Mouse (Mus musculus) neural tube, embryonic 15.5 days (tissue): ENCODE data around the gene Sptb. TPM values are rescaled to one million over a fixed set of nuclear protein-coding genes. Genes with fewer than 3 reads are reported as not detected.

ENCODE experiments used
- ATAC-seq: fragments of 200-750 bp; cut with Nextera tagmentation; 2 replicates; pipeline ENCODE4 v1.8.0; 2017; ENCODE audit warnings: mild to moderate bottlenecking, moderate TSS enrichment, moderate library complexity; ENCODE audit not compliant: low FRiP score
- H3K27ac ChIP-seq: fragments of 300-500 bp; sonication (generic); replicated peaks from 2 replicates; pipeline ENCODE4 v1.5.1; 2015; ENCODE audit warnings: mild to moderate bottlenecking, inconsistent platforms
- H3K27me3 ChIP-seq: fragments of 300-500 bp; sonication (generic); replicated peaks from 2 replicates; pipeline ENCODE4 v1.6.1; 2015; ENCODE audit warnings: inconsistent platforms
- H3K36me3 ChIP-seq: fragments of 300-500 bp; sonication (generic); 2 replicates; pipeline ENCODE4 v1.6.1; 2015; ENCODE audit warnings: inconsistent platforms
- H3K4me1 ChIP-seq: fragments of 300-500 bp; sonication (generic); 2 replicates; pipeline ENCODE4 v1.6.1; 2015; ENCODE audit warnings: inconsistent platforms
- H3K4me2 ChIP-seq: fragments of 300-500 bp; sonication (generic); 2 replicates; pipeline ENCODE4 v1.6.1; 2015; ENCODE audit warnings: inconsistent platforms, mild to moderate bottlenecking, moderate library complexity
- H3K4me3 ChIP-seq: fragments of 300-500 bp; sonication (generic); replicated peaks from 2 replicates; pipeline ENCODE4 v1.5.1; 2015; ENCODE audit warnings: mild to moderate bottlenecking, inconsistent platforms
- H3K9ac ChIP-seq: fragments of 300-500 bp; sonication (generic); replicated peaks from 2 replicates; pipeline ENCODE4 v1.6.1; 2015; ENCODE audit warnings: mild to moderate bottlenecking, inconsistent platforms
- H3K9me3 ChIP-seq: fragments of 300-500 bp; sonication (generic); replicated peaks from 2 replicates; pipeline ENCODE4 v1.6.1; 2016; ENCODE audit warnings: inconsistent platforms
- WGBS: fragments of 180-500 bp; shearing (Covaris S2); methylation state at CpG from one replicate; pipeline ENCODE4 v1.1.7; 2015; ENCODE audit warnings: mixed read lengths; 5-methylcytosine and 5-hydroxymethylcytosine counted together
- polyA plus RNA-seq: library from polyadenylated mRNA; unstranded; fragments of >200 nt; fragmentation: Nextera tagmentation; extraction: Ambion mirVana; gene quantifications from 2 replicates; pipeline ENCODE4 v1.2.1, GENCODE M21; 2015

Sptb gene
- polyA plus RNA-seq, 1 experiment from 2014 or later = 7.3 TPM

DNA sequence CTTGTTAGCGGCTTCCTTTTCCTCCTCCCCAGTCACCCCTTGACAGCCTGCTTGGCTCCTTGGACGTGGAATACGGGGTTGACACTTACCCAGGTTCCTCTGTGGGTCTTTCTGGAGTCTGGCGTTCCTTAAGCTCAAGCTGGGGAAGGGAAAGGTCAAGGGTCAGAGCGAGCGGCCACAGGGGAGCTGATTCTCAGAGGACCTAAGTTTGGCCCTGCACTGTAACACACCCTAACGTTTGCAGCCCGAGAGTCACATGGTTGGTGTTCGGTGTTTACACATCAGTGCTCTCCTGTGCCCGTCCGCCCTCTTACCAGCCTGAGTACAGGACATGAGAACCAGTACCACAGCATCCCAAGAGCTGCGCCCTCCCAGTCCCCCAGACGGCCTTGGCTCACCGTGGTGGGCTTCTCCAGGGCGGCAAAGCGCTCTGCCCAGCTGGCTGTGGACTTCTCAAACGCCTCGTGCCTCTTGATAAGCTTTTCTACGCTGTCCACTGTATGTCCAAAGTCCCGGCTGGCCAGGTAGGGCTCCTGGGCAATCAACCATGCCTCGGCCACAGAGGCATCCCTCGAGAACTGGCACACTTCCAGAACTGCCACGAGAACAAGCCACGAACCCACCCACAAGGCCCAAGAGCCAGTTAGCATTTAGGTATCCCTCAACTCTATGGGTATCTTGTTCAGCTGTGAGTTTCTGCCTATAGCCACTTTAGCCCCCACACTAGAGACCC is 112.0 kb downstream of the Sptb start:
- Histone ChIP-seq H3K4me2 (no peak overlapping the region), H3K27me3 (0 out of 2 replicates have a peak, but pooled peaks cover 4% of the 10 kb centered on the region), H3K4me3 (no peak overlapping the region), H3K27ac (no peak overlapping the region), H3K4me1 (peaks cover 14% of the 10 kb centered on the region), H3K36me3 (peaks cover 13% of the 10 kb centered on the region), H3K9me3 (no peaks in the 10 kb centered on the region), H3K9ac (no peak overlapping the region)
- ATAC-seq = no peak
- 84% methylated on average over 24 of the region's 24 CpGs for WGBS

DNA sequence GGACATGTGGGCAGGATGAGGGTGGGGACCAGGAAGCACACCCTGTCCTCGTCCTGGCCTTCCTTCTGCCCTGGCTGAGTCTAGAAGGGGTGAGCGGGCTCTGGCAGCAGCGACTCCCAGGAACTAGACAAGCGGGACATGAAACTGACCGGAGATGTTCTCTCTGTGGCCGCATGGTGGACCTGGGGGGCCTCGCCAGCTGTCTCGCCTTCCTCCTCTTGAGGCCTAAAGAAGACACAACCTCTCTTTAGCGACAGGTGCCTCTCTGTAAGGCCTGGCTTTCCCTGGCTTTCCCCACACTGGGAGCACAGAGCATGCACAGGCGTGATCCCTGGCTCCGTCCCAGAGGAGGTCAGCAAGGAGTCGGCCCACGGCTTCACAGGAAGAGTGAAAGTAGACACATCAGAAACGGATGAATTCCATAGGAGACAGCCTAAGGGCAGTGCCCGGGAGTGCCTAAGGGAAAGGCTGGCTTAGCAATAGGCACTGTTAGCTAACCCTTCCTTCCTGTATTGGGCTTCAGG is 112.7 kb downstream of the Sptb start:
- Histone ChIP-seq H3K36me3 (peaks cover 6% of the 10 kb centered on the region; the same call in 1 of the 2 replicates), H3K9ac (no peak overlapping the region), H3K4me2 (no peak overlapping the region), H3K27ac (no peak overlapping the region), H3K27me3 (0 out of 2 replicates have a peak, but pooled peaks cover 4% of the 10 kb centered on the region), H3K9me3 (no peaks in the 10 kb centered on the region), H3K4me3 (no peak overlapping the region), H3K4me1 (peaks cover 14% of the 10 kb centered on the region)
- ATAC-seq = no peak
- 87% methylated on average over 15 of the region's 15 CpGs for WGBS

DNA sequence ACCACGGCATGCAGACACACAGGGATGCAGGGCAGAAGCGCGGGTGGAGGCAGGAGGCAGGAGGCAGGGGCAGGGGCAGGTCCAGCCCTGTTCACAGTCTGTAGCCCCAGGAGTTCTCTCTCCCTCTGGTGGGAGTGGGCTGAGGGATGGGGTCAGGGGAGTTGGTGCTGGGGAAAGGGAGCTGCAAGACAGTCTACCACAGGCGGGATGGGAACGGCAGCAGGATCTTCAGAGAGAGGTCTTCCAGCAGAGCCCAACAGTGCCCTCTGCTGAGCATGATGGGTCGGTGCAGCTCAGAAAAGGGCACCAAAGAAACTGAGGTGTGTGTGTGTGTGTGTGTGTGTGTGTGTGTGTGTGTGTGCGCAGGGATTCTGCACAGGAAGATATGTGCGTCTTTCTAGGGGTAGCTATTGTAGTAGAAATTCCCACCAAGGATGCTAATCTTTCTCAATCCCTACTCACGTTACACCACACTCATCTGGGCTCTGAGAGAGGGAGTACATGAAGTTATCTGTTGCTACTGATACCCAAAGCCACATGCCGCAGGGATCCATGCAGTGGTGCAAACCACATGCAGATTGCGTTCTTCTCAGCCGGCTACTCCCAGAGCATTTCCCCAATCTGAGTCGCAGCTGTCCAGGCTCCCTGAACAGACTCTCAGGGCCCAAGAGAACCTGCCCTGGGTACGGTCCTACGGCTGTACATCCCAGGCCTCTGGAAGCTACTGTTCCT is 113.9 kb downstream of the Sptb start:
- no peak overlapping the region for H3K4me3 ChIP-seq
- no peak overlapping the region for H3K27ac ChIP-seq
- peaks cover 6% of the 10 kb centered on the region; the same call in 1 of the 2 replicates for H3K36me3 ChIP-seq
- peaks cover 14% of the 10 kb centered on the region for H3K4me1 ChIP-seq
- H3K9ac ChIP-seq = no peak overlapping the region
- H3K4me2 ChIP-seq = no peak overlapping the region
- WGBS = 60% methylated on average over 15 of the region's 15 CpGs
- H3K27me3 ChIP-seq = 0 out of 2 replicates have a peak, but pooled peaks cover 4% of the 10 kb centered on the region
- no peaks in the 10 kb centered on the region for H3K9me3 ChIP-seq
- ATAC-seq = peak; percentile 59

DNA sequence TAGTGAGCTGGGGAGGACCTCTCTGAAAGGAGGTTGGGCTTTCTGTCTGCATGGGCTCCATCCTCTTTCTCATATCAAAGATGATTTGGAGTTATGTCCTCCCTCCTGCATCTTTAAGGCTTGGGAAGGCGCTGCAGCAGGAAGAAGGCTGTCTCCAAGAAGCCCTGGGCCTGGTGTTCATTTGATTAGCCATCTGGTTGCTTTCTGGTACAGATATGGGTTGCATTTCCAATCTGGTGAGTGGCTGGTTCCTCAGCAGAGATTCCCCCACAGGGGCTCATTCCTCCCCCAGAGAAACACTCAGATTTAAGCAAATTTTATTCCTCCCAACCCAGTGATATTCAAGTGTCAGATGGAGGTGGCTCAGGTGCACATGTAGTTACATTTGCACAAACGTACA is 114.5 kb downstream of the Sptb start:
- Histone ChIP-seq H3K9me3 (no peaks in the 10 kb centered on the region), H3K9ac (no peak overlapping the region), H3K36me3 (peaks cover 6% of the 10 kb centered on the region; the same call in 1 of the 2 replicates), H3K4me3 (no peak overlapping the region), H3K4me1 (peaks cover 14% of the 10 kb centered on the region), H3K4me2 (no peak overlapping the region), H3K27ac (no peak overlapping the region), H3K27me3 (0 out of 2 replicates have a peak, but pooled peaks cover 4% of the 10 kb centered on the region)
- no peak for ATAC-seq
- 71% methylated on average over 2 of the region's 2 CpGs for WGBS

DNA sequence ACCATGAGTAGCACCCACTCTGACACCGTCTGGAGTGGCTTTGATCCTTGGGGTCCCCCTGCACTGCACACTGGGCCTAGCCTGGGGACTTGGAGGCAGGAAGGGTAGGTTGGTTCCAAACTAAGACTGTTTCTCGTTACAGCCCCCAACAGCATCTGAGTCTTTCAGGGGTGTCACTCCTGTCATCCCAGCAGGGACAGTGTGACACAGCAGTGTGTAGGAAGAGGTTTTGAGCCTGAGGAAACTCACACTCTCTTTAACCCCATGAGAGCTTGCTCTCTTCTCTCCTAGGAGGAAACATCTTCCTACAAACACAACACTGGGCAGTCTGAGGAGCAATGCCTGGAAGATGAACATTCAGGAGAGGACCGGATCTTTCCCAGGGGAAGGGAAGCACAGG is 115.8 kb downstream of the Sptb start:
- ATAC-seq = no peak
- Histone ChIP-seq H3K4me1 (peaks cover 14% of the 10 kb centered on the region), H3K36me3 (peaks cover 4% of the 10 kb centered on the region; the same call in 1 of the 2 replicates), H3K9ac (no peak overlapping the region), H3K4me3 (no peak overlapping the region), H3K27ac (no peak overlapping the region), H3K27me3 (0 out of 2 replicates have a peak, but pooled peaks cover 4% of the 10 kb centered on the region), H3K9me3 (no peaks in the 10 kb centered on the region), H3K4me2 (no peak overlapping the region)
- 67% methylated on average over 3 of the region's 3 CpGs for WGBS

DNA sequence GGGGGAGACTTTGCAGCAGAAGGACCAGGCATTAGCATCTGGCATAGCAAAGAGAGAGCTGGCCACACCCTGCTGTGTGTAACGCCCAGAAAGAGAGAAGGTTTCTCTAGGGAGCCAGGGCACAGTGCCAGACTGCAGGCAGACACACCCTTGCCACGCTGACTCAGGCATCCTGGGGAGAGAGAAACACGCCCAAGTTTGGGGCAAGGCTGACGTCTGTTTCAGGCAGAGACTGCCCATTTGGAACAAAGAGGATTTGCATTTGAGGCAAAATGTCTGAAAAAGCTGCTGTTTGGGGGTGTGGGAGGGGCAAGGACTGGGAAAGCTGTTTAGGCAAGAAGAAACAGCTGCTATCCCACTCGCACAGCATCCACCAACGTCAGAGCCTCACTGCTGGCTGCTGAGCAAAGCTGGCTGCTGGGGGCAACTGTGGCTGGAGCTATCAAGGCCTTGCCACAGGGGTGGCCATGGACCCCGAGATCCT is 116.5 kb downstream of the Sptb start:
- H3K4me1 ChIP-seq = peaks cover 14% of the 10 kb centered on the region
- H3K4me2 ChIP-seq = no peak overlapping the region
- H3K27ac ChIP-seq = no peak overlapping the region
- WGBS = 9% methylated on average over 7 of the region's 7 CpGs
- no peak overlapping the region for H3K9ac ChIP-seq
- H3K36me3 ChIP-seq = peaks cover 4% of the 10 kb centered on the region; the same call in 1 of the 2 replicates
- H3K9me3 ChIP-seq = no peaks in the 10 kb centered on the region
- ATAC-seq = no peak
- 0 out of 2 replicates have a peak, but pooled peaks cover 4% of the 10 kb centered on the region for H3K27me3 ChIP-seq
- H3K4me3 ChIP-seq = no peak overlapping the region

DNA sequence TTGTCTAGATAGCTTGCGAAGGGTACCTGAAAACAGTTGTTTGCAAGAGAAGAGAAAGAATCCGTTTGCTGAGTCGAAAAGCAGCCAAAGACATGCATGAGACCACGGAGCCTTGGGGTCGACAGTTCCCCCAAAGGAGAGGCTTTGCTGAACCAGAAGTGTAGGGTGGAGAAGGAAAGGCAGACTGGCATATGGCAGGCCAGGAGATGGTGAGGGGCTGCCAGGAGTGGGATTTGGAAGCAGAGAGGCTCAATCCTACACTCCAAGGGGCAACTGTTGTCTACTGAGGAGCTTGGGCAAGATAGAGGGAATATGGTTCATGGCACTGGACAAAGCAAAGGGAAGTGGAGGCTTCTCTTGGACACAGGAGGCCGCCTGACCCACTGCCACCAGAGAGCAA is 117.1 kb downstream of the Sptb start:
- 87% methylated on average over 6 of the region's 6 CpGs for WGBS
- Histone ChIP-seq H3K36me3 (peaks cover 4% of the 10 kb centered on the region; the same call in 1 of the 2 replicates), H3K27me3 (0 out of 2 replicates have a peak, but pooled peaks cover 4% of the 10 kb centered on the region), H3K9ac (no peak overlapping the region), H3K4me1 (peaks cover 14% of the 10 kb centered on the region), H3K4me2 (no peak overlapping the region), H3K27ac (no peak overlapping the region), H3K9me3 (no peaks in the 10 kb centered on the region), H3K4me3 (no peak overlapping the region)
- ATAC-seq = no peak

DNA sequence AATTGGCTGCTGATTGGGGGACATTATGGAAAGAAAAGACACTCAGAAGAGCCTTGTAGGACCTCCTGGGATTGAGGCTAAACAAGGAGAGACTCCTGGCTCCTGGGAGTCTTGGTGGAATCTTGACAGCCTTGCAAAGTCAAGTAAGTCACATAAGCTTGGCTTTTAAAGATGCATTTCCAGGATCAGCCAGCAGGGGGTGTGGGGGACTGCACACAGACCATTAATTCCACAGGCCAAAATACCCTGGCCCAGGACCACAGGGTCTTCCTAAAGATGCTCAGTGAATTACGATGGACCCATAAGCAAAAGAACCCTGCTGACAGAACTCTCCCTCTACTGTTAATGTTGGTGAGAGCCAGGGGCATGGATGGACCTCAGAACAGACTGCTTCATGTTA is 118.1 kb downstream of the Sptb start:
- ATAC-seq = no peak
- Histone ChIP-seq H3K4me3 (no peak overlapping the region), H3K36me3 (no peaks in the 10 kb centered on the region), H3K4me1 (peaks cover 14% of the 10 kb centered on the region), H3K4me2 (no peak overlapping the region), H3K27ac (no peak overlapping the region), H3K9me3 (no peaks in the 10 kb centered on the region), H3K9ac (no peak overlapping the region), H3K27me3 (0 out of 2 replicates have a peak, but pooled peaks cover 4% of the 10 kb centered on the region)
- 47% methylated on average over 1 of the region's 1 CpGs for WGBS

DNA sequence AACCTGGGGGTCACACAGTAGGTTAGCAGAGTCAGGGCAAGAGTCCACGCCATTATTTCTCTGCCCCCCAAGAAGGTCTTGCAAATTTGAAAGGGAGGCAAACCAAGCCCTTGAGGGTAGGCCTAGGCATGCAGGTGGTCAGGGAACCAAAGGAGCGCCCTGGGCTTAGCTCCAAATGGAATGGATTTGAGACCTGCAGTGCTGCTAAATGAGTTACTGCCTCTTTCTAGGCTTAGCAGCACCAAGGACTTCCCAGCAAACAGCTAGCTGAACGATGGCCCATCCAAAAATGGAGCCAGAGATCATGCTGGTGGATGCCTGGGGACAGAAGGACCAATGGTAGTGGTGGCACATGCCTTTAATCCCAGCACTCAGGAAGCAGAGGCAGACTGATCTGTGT is 119.3 kb downstream of the Sptb start:
- Histone ChIP-seq H3K27ac (no peak overlapping the region), H3K36me3 (no peaks in the 10 kb centered on the region), H3K27me3 (0 out of 2 replicates have a peak, but pooled peaks cover 4% of the 10 kb centered on the region), H3K9me3 (no peaks in the 10 kb centered on the region), H3K4me2 (no peak overlapping the region), H3K9ac (no peak overlapping the region), H3K4me3 (no peak overlapping the region), H3K4me1 (peaks cover 11% of the 10 kb centered on the region)
- 89% methylated on average over 3 of the region's 3 CpGs for WGBS
- ATAC-seq = no peak

DNA sequence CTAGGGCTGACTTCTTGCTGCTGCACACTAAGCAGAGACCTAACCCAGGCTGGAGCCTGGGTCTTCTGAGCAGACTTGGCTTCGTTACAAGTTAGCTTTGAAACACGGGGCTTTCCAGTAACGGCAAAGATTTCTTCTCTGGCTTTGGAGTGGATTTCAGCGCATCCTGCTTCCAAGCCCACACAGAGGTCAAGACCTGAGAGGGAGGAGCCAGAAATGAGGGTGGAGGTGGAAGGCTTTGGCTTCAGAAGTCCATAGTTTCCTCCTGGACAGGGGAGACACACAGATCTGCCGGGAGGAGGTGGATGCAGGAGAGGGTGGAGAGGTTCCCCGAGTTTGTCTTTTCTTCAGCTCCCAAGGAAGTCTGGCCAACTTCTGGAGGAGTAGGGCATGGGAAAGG is 120.8 kb downstream of the Sptb start:
- no peak overlapping the region for H3K27ac ChIP-seq
- H3K9me3 ChIP-seq = no peaks in the 10 kb centered on the region
- H3K36me3 ChIP-seq = no peaks in the 10 kb centered on the region
- peaks cover 9% of the 10 kb centered on the region for H3K4me1 ChIP-seq
- no peak overlapping the region for H3K9ac ChIP-seq
- no peak overlapping the region for H3K4me3 ChIP-seq
- WGBS = 75% methylated on average over 6 of the region's 6 CpGs
- H3K27me3 ChIP-seq = 0 out of 2 replicates have a peak, but pooled peaks cover 2% of the 10 kb centered on the region
- no peak overlapping the region for H3K4me2 ChIP-seq
- ATAC-seq = no peak

DNA sequence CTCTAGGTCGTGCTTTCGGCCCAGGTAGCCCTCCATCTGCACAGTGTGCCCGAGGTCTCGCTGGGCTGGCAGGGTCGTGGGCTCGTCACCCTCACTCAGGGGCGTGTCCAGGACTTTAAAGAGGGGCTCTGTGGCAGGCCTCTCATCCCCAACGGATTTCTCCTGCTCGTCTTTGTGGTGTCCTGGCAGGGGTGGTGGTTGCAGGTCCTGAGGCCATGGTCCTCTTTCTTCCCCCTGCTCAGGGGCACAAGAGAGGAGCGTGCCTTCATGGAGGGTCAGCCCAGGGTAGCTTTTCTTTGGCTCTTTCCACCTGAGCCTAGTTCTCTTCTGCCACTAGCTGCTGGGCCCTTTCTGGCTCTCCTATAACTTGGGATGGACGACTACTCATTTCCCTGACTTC is 123.0 kb downstream of the Sptb start:
- H3K9me3 ChIP-seq = no peaks in the 10 kb centered on the region
- H3K4me1 ChIP-seq = peaks cover 8% of the 10 kb centered on the region
- no peak overlapping the region for H3K4me3 ChIP-seq
- no peak overlapping the region for H3K27ac ChIP-seq
- H3K9ac ChIP-seq = no peak overlapping the region
- 79% methylated on average over 11 of the region's 11 CpGs for WGBS
- no peaks in the 10 kb centered on the region for H3K27me3 ChIP-seq
- ATAC-seq = no peak
- H3K36me3 ChIP-seq = no peaks in the 10 kb centered on the region
- no peak overlapping the region for H3K4me2 ChIP-seq
